In the genomic region with DNA sequence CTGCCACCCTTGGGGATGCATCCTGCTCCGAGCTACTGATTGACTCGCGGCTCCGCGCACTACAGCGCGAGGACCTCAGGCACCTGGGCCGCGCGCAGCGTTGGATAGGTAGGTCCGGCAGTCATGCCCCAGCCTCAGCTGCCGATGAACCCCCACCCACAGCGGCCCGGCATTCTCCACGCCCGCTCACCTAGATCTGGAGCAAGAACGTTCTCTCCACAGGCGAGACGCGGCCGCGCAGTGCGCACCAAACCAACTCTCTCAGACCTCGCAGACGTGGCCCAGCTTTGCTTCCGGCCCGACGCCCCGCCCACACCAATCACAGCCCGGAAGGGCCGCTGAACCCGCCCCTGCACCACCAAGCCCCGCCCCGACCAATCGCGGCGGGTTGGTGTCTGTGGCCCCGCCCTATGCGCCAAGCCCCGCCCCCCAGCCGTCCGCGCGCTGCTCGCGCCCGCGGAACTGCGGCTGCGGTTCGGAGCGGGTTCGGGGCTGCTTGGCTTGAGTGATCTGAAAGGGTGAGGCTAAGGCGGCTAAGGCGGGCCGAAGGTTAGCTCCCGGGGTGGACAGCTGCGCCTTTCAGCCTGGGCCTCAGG, we compare ENCODE assay signal across 7 mouse cellular contexts. TPM values are rescaled to one million over a fixed set of nuclear protein-coding genes. Genes with fewer than 3 reads are reported as not detected.
DNase-seq lines count a peak whose midpoint lies in the region; ATAC-seq and TF ChIP-seq lines count a peak whose summit lies in the region.

Gene Pgm3, minus strand, starts transcription at position 303 of the 596 bp plus-strand sequence.
Gene Rwdd2a, plus strand, starts transcription at position 452 of the 596 bp plus-strand sequence.

- H3K27me3 ChIP-seq in embryonic facial prominence, embryonic 11.5 days (ENCODE audit: control insufficient read depth, insufficient read depth, low read length): no peaks in the 10 kb centered on the region
- no peaks in the 10 kb centered on the region for H3K27me3 ChIP-seq in kidney, adult 2 months (replicated peaks; ENCODE audit: control insufficient read depth, insufficient read depth, low read length)
- 0 out of 2 replicates have a peak, but pooled peaks cover 2% of the 10 kb centered on the region for H3K27me3 ChIP-seq in limb, embryonic 12.5 days
- H3K27me3 ChIP-seq in midbrain, embryonic 15.5 days (replicated peaks): no peaks in the 10 kb centered on the region
- H3K27me3 ChIP-seq in spleen, adult 2 months (ENCODE audit: control insufficient read depth, insufficient read depth, low read length): no peaks in the 10 kb centered on the region

- H3K36me3 ChIP-seq in embryonic facial prominence, embryonic 11.5 days (replicated peaks; ENCODE audit: control insufficient read depth, insufficient read depth, low read depth, low read length): no peaks in the 10 kb centered on the region; the same call in 1 of the 2 replicates
- H3K36me3 ChIP-seq in kidney, adult 2 months (ENCODE audit: control insufficient read depth, insufficient read depth, low read length): peaks cover 1% of the 10 kb centered on the region
- H3K36me3 ChIP-seq in limb, embryonic 12.5 days: peaks cover 30% of the 10 kb centered on the region
- H3K36me3 ChIP-seq in midbrain, embryonic 15.5 days (replicated peaks): peaks cover 18% of the 10 kb centered on the region; the same call in 1 of the 2 replicates
- peaks cover 3% of the 10 kb centered on the region for H3K36me3 ChIP-seq in spleen, adult 2 months (ENCODE audit: control insufficient read depth, insufficient read depth, low read length)

- ATAC-seq in embryonic facial prominence, embryonic 11.5 days (replicated peaks; ENCODE audit: insufficient number of reproducible peaks, low FRiP score, low TSS enrichment, low read depth): peak; percentile 97
- ATAC-seq in limb, embryonic 12.5 days (ENCODE audit: insufficient number of reproducible peaks, insufficient read depth, low FRiP score, low TSS enrichment, low read depth): peak; percentile 95
- ATAC-seq in midbrain, embryonic 15.5 days (replicated peaks): peak; percentile 99

- H3K4me3 ChIP-seq in embryonic facial prominence, embryonic 11.5 days (ENCODE audit: low read depth, low read length): peak within 1 kb of the TSS; percentile 74
- peak within 1 kb of the TSS; percentile 66 for H3K4me3 ChIP-seq in kidney, adult 2 months (ENCODE audit: insufficient read depth, low read depth, low read length)
- H3K4me3 ChIP-seq in limb, embryonic 12.5 days (replicated peaks): peak within 1 kb of the TSS; percentile 72
- H3K4me3 ChIP-seq in midbrain, embryonic 15.5 days: peak within 1 kb of the TSS; percentile 86
- peak within 1 kb of the TSS; percentile 94 for H3K4me3 ChIP-seq in spleen, adult 2 months (ENCODE audit: extremely low read depth, insufficient read depth, insufficient read length)

- no peaks in the 10 kb centered on the region for H3K4me1 ChIP-seq in embryonic facial prominence, embryonic 11.5 days (ENCODE audit: control insufficient read depth, insufficient read depth, low read length)
- peaks cover 15% of the 10 kb centered on the region; the same call in 1 of the 2 replicates for H3K4me1 ChIP-seq in kidney, adult 2 months (ENCODE audit: control insufficient read depth, insufficient read depth, low read length)
- H3K4me1 ChIP-seq in limb, embryonic 12.5 days (replicated peaks): peaks cover 18% of the 10 kb centered on the region
- H3K4me1 ChIP-seq in midbrain, embryonic 15.5 days: peaks cover 19% of the 10 kb centered on the region
- H3K4me1 ChIP-seq in spleen, adult 2 months (ENCODE audit: control insufficient read depth, insufficient read depth, insufficient read length): no peaks in the 10 kb centered on the region

- peak; percentile 85 for TF ChIP-seq POLR2A in kidney, adult 2 months (IDR thresholded peaks at IDR 0.05; ENCODE audit: low read depth, low read length)
- peak; percentile 90 for TF ChIP-seq POLR2A in spleen, adult 2 months (IDR thresholded peaks at IDR 0.05; ENCODE audit: low read depth, low read length)

- H3K9me3 ChIP-seq in embryonic facial prominence, embryonic 11.5 days (replicated peaks; ENCODE audit: control insufficient read depth, low read length): no peaks in the 10 kb centered on the region
- no peaks in the 10 kb centered on the region for H3K9me3 ChIP-seq in limb, embryonic 12.5 days
- H3K9me3 ChIP-seq in midbrain, embryonic 15.5 days: no peaks in the 10 kb centered on the region

- H3K4me2 ChIP-seq in embryonic facial prominence, embryonic 11.5 days (ENCODE audit: low read depth, low read length): peak within 1 kb of the TSS; percentile 98
- peak within 1 kb of the TSS; percentile 99 for H3K4me2 ChIP-seq in limb, embryonic 12.5 days
- peak within 1 kb of the TSS; percentile 99 for H3K4me2 ChIP-seq in midbrain, embryonic 15.5 days

- H3K27ac ChIP-seq in embryonic facial prominence, embryonic 11.5 days (replicated peaks; ENCODE audit: low read depth, low read length): no peak within 1 kb of the TSS
- peak within 1 kb of the TSS; percentile 1; the same call in 1 of the 2 replicates for H3K27ac ChIP-seq in kidney, adult 2 months (ENCODE audit: insufficient read depth, low read depth, low read length)
- H3K27ac ChIP-seq in limb, embryonic 12.5 days: peak within 1 kb of the TSS; percentile 67; the same call in 1 of the 2 replicates
- peak within 1 kb of the TSS; percentile 84 for H3K27ac ChIP-seq in midbrain, embryonic 15.5 days
- H3K27ac ChIP-seq in spleen, adult 2 months (ENCODE audit: insufficient read depth, low read length): peak within 1 kb of the TSS; percentile 46; the same call in 1 of the 2 replicates

- H3K9ac ChIP-seq in embryonic facial prominence, embryonic 11.5 days (replicated peaks; ENCODE audit: low read length): peak within 1 kb of the TSS; percentile 74
- peak within 1 kb of the TSS; percentile 73 for H3K9ac ChIP-seq in limb, embryonic 12.5 days (replicated peaks)
- H3K9ac ChIP-seq in midbrain, embryonic 15.5 days: peak within 1 kb of the TSS; percentile 78

- whole genome bisulfite sequencing in embryonic facial prominence, embryonic 11.5 days: under 1% methylated on average over 50 of the region's 59 CpGs
- 1% methylated on average over 58 of the region's 59 CpGs for WGBS in kidney, adult 2 months
- under 1% methylated on average over 58 of the region's 59 CpGs for WGBS in limb, embryonic 12.5 days
- WGBS in midbrain, embryonic 15.5 days: 0% methylated on average over 59 of the region's 59 CpGs
- WGBS in spleen, adult 2 months: under 1% methylated on average over 59 of the region's 59 CpGs

- TF ChIP-seq CTCF in kidney, adult 2 months (conservative IDR thresholded peaks at IDR 0.05; ENCODE audit: insufficient read depth, insufficient read length, low read depth, low read length): no peak
- no peak for TF ChIP-seq CTCF in spleen, adult 2 months (IDR thresholded peaks at IDR 0.05; ENCODE audit: extremely low read depth, insufficient read depth, insufficient read length, insufficient replicate concordance)

- DNase-seq in adrenal gland, postnatal 14 days: peak; percentile 98
- peak; percentile 95 for DNase-seq in embryonic facial prominence, embryonic 11.5 days (ENCODE audit: low spot score)
- peak; percentile 96 to 98 for DNase-seq in heart, adult 18-20 months
- DNase-seq in kidney, adult 2 months: peak; percentile 98
- DNase-seq in spleen, adult 2 months (ENCODE audit: low read depth in 1 of 2, low spot score in 2 of 2): peak; percentile 84 to 95

RNA-seq across cellular contexts. Expression of gene Pgm3, which starts in this region (rescaled TPM):
- 23.0 and 29.3 TPM in 2 replicates for total RNA-seq in adrenal gland, postnatal 14 days (2021)
- 33.0 and 35.0 TPM in 2 replicates for polyA plus RNA-seq in embryonic facial prominence, embryonic 11.5 days (2014; fragmentation: Nextera tagmentation; extraction: Ambion mirVana)
- 1 to 10 TPM; 7.4 to 7.8 TPM for total RNA-seq in heart, adult 18-20 months (2021)
- 10.9 TPM in 2 replicates for polyA plus RNA-seq in kidney, adult 2 months (2012; rRNA removed)
- polyA plus RNA-seq in limb, embryonic 12.5 days (2016; fragmentation: Nextera tagmentation; extraction: Ambion mirVana): 34.7 and 35.2 TPM in 2 replicates
- 32.5 and 36.1 TPM in 2 replicates for polyA plus RNA-seq in midbrain, embryonic 15.5 days (2015; fragmentation: Nextera tagmentation; extraction: Ambion mirVana)
- polyA plus RNA-seq in spleen, adult 2 months (2012; rRNA removed): 2.2 TPM in 2 replicates

RNA-seq across cellular contexts. Expression of gene Rwdd2a, which starts in this region (rescaled TPM):
- 4.7 and 4.9 TPM in 2 replicates for total RNA-seq in adrenal gland, postnatal 14 days (2021)
- 2.3 and 2.6 TPM in 2 replicates for polyA plus RNA-seq in embryonic facial prominence, embryonic 11.5 days (2014; fragmentation: Nextera tagmentation; extraction: Ambion mirVana)
- total RNA-seq in heart, adult 18-20 months (2021): under 1 TPM; 0.21 to 0.77 TPM
- 1.0 and 1.1 TPM in 2 replicates for polyA plus RNA-seq in kidney, adult 2 months (2012; rRNA removed)
- 1.9 and 2.2 TPM in 2 replicates for polyA plus RNA-seq in limb, embryonic 12.5 days (2016; fragmentation: Nextera tagmentation; extraction: Ambion mirVana)
- polyA plus RNA-seq in midbrain, embryonic 15.5 days (2015; fragmentation: Nextera tagmentation; extraction: Ambion mirVana): 16.8 and 17.6 TPM in 2 replicates
- 0.96 and 1.3 TPM in 2 replicates for polyA plus RNA-seq in spleen, adult 2 months (2012; rRNA removed)
